Mouse (Mus musculus): ENCODE results near the gene Sf3a1.

- TF ChIP-seq EP300 (IDR thresholded peaks at IDR 0.05) (peak; percentile 73), CTCF (IDR thresholded peaks at IDR 0.05) (no peak)
These were observed 36.5 kb downstream of the Sf3a1 start for GRCm38 (mm10) chr11:4196636-4197035.

All from lung, postnatal 0 days (tissue).